8 mouse cellular contexts compared by ENCODE assay signal in genomic region chr5:115484996-115485395, GRCm38 (mm10). TPM values are rescaled to one million over a fixed set of nuclear protein-coding genes. Genes with fewer than 3 reads are reported as not detected.
DNase-seq lines count a peak whose midpoint lies in the region; ATAC-seq and TF ChIP-seq lines count a peak whose summit lies in the region.

No protein-coding gene starts in this region.

- peaks cover 38% of the 10 kb centered on the region for H3K27me3 ChIP-seq in forebrain, embryonic 10.5 days (ENCODE audit: poor library complexity, severe bottlenecking)
- no peaks in the 10 kb centered on the region for H3K27me3 ChIP-seq in intestine, postnatal 0 days (replicated peaks; ENCODE audit: control insufficient read depth, insufficient read depth, low read length)
- H3K27me3 ChIP-seq in neural tube, embryonic 13.5 days: peaks cover 12% of the 10 kb centered on the region

- ATAC-seq in intestine, postnatal 0 days: no peak
- ATAC-seq in neural tube, embryonic 13.5 days (ENCODE audit: low read depth): no peak
- no peak for ATAC-seq in megakaryocyte progenitor cell, adult 5-6 weeks (replicated peaks; ENCODE audit: poor library complexity)

- peak overlapping the region; percentile 56; the same call in 1 of the 2 replicates for H3K9ac ChIP-seq in intestine, postnatal 0 days (ENCODE audit: low read depth, low read length)
- peak overlapping the region; percentile 65 for H3K9ac ChIP-seq in neural tube, embryonic 13.5 days

- no peaks in the 10 kb centered on the region for H3K9me3 ChIP-seq in forebrain, embryonic 10.5 days
- no peaks in the 10 kb centered on the region for H3K9me3 ChIP-seq in intestine, postnatal 0 days (ENCODE audit: control insufficient read depth)
- no peaks in the 10 kb centered on the region for H3K9me3 ChIP-seq in neural tube, embryonic 13.5 days

- H3K4me2 ChIP-seq in intestine, postnatal 0 days (replicated peaks; ENCODE audit: low read depth): peak overlapping the region; percentile 57
- H3K4me2 ChIP-seq in neural tube, embryonic 13.5 days: peak overlapping the region; percentile 59

- no peaks in the 10 kb centered on the region for H3K36me3 ChIP-seq in forebrain, embryonic 10.5 days (replicated peaks)
- H3K36me3 ChIP-seq in intestine, postnatal 0 days (ENCODE audit: control insufficient read depth, insufficient read depth): peaks cover 3% of the 10 kb centered on the region; the same call in 1 of the 2 replicates
- no peaks in the 10 kb centered on the region for H3K36me3 ChIP-seq in neural tube, embryonic 13.5 days

- WGBS in forebrain, embryonic 10.5 days: 76% methylated on average over 5 of the region's 5 CpGs
- WGBS in intestine, postnatal 0 days: 72% methylated on average over 5 of the region's 5 CpGs
- 68% methylated on average over 5 of the region's 5 CpGs for WGBS in neural tube, embryonic 13.5 days

- peak overlapping the region; percentile 62 for H3K4me3 ChIP-seq in layer of hippocampus, adult 2 months
- peak overlapping the region; percentile 54 for H3K4me3 ChIP-seq in forebrain, embryonic 10.5 days
- H3K4me3 ChIP-seq in intestine, postnatal 0 days (ENCODE audit: low read depth, low read length): peak overlapping the region; percentile 43; the same call in 1 of the 2 replicates
- H3K4me3 ChIP-seq in neural tube, embryonic 13.5 days: peak overlapping the region; percentile 41

- peaks cover 50% of the 10 kb centered on the region for H3K4me1 ChIP-seq in forebrain, embryonic 10.5 days
- H3K4me1 ChIP-seq in intestine, postnatal 0 days (replicated peaks; ENCODE audit: control insufficient read depth, insufficient read depth, low read length): no peaks in the 10 kb centered on the region
- peaks cover 35% of the 10 kb centered on the region for H3K4me1 ChIP-seq in neural tube, embryonic 13.5 days (replicated peaks)

- peak overlapping the region; percentile 91 for H3K27ac ChIP-seq in layer of hippocampus, adult 2 months
- H3K27ac ChIP-seq in forebrain, embryonic 10.5 days: no peak overlapping the region
- H3K27ac ChIP-seq in intestine, postnatal 0 days (ENCODE audit: low read depth, low read length): no peak overlapping the region
- peak overlapping the region; percentile 75; the same call in 1 of the 2 replicates for H3K27ac ChIP-seq in neural tube, embryonic 13.5 days (replicated peaks)

- no peak for TF ChIP-seq CTCF in layer of hippocampus, adult 2 months (conservative IDR thresholded peaks at IDR 0.05)
- no peak for TF ChIP-seq CTCF in intestine, postnatal 0 days (IDR thresholded peaks at IDR 0.05; ENCODE audit: low read depth)

- DNase-seq in layer of hippocampus, adult 2 months (ENCODE audit: low spot score in 2 of 2): no peak
- no peak for DNase-seq in layer of hippocampus, adult 8-10 months (ENCODE audit: low spot score in 2 of 2)
- no peak for DNase-seq in forebrain, embryonic 10.5 days (ENCODE audit: extremely low spot score, low spot score)
- no peak for DNase-seq in thymus, postnatal 25 days
- no peak for DNase-seq in ovary, postnatal 14 days (ENCODE audit: low spot score)

RNA-seq across cellular contexts. Expression of gene Sirt4, which starts 0.5 kb away (rescaled TPM):
- total RNA-seq in layer of hippocampus, adult 2 months (2021): 10 to 100 TPM; 37.8 to 56.5 TPM
- total RNA-seq in layer of hippocampus, adult 8-10 months (2022): 10 to 100 TPM; 34.0 to 58.6 (median 41.9) TPM
- 13.1 and 13.9 TPM in 2 replicates for polyA plus RNA-seq in forebrain, embryonic 10.5 days (2016; fragmentation: Nextera tagmentation; extraction: Ambion mirVana)
- polyA plus RNA-seq in intestine, postnatal 0 days (2015; fragmentation: Nextera tagmentation; extraction: Ambion mirVana): 5.0 and 6.4 TPM in 2 replicates
- 26.8 and 33.0 TPM in 2 replicates for polyA plus RNA-seq in neural tube, embryonic 13.5 days (2015; fragmentation: Nextera tagmentation; extraction: Ambion mirVana)
- 9.8 and 12.3 TPM in 2 replicates for total RNA-seq in megakaryocyte progenitor cell, adult 5-6 weeks (2015)
- 2.8 and 4.6 TPM in 2 replicates for total RNA-seq in megakaryocyte progenitor cell, adult 5-6 weeks (2017)

RNA-seq across cellular contexts. Expression of gene Pla2g1b, which starts 18.9 kb away (rescaled TPM):
- not detected for total RNA-seq in layer of hippocampus, adult 2 months (2021)
- not detected for total RNA-seq in layer of hippocampus, adult 8-10 months (2022)
- polyA plus RNA-seq in forebrain, embryonic 10.5 days (2016; fragmentation: Nextera tagmentation; extraction: Ambion mirVana): not detected in 2 replicates
- 0.78 and 0.98 TPM in 2 replicates for polyA plus RNA-seq in intestine, postnatal 0 days (2015; fragmentation: Nextera tagmentation; extraction: Ambion mirVana)
- 0.95 TPM in 1 of 2 replicates, not detected in the other for polyA plus RNA-seq in neural tube, embryonic 13.5 days (2015; fragmentation: Nextera tagmentation; extraction: Ambion mirVana)
- total RNA-seq in megakaryocyte progenitor cell, adult 5-6 weeks (2015): not detected in 2 replicates
- not detected in 2 replicates for total RNA-seq in megakaryocyte progenitor cell, adult 5-6 weeks (2017)

RNA-seq across cellular contexts. Expression of gene Pxn, which starts 21.5 kb away (rescaled TPM):
- 10 to 100 TPM; 40.8 to 47.3 TPM for total RNA-seq in layer of hippocampus, adult 2 months (2021)
- total RNA-seq in layer of hippocampus, adult 8-10 months (2022): 10 to 100 TPM; 38.1 to 45.8 (median 40.2) TPM
- 34.3 and 35.8 TPM in 2 replicates for polyA plus RNA-seq in forebrain, embryonic 10.5 days (2016; fragmentation: Nextera tagmentation; extraction: Ambion mirVana)
- polyA plus RNA-seq in intestine, postnatal 0 days (2015; fragmentation: Nextera tagmentation; extraction: Ambion mirVana): 65.1 and 71.1 TPM in 2 replicates
- 26.5 and 26.6 TPM in 2 replicates for polyA plus RNA-seq in neural tube, embryonic 13.5 days (2015; fragmentation: Nextera tagmentation; extraction: Ambion mirVana)
- total RNA-seq in megakaryocyte progenitor cell, adult 5-6 weeks (2015): 40.4 and 52.8 TPM in 2 replicates
- 69.6 and 73.0 TPM in 2 replicates for total RNA-seq in megakaryocyte progenitor cell, adult 5-6 weeks (2017)

RNA-seq across cellular contexts. Expression of gene Msi1, which starts 55.6 kb away (rescaled TPM):
- total RNA-seq in layer of hippocampus, adult 2 months (2021): 10 to 100 TPM; 48.6 to 52.4 TPM
- total RNA-seq in layer of hippocampus, adult 8-10 months (2022): 10 to 100 TPM; 57.2 to 62.6 (median 60.8) TPM
- polyA plus RNA-seq in forebrain, embryonic 10.5 days (2016; fragmentation: Nextera tagmentation; extraction: Ambion mirVana): 142 and 158 TPM in 2 replicates
- 4.1 and 4.3 TPM in 2 replicates for polyA plus RNA-seq in intestine, postnatal 0 days (2015; fragmentation: Nextera tagmentation; extraction: Ambion mirVana)
- 66.5 and 66.7 TPM in 2 replicates for polyA plus RNA-seq in neural tube, embryonic 13.5 days (2015; fragmentation: Nextera tagmentation; extraction: Ambion mirVana)
- not detected in 2 replicates for total RNA-seq in megakaryocyte progenitor cell, adult 5-6 weeks (2015)
- total RNA-seq in megakaryocyte progenitor cell, adult 5-6 weeks (2017): not detected in 2 replicates

Comparison
In these comparisons a context has a peak if more than half of its experiments do, and no peak if none do; other contexts are left out.
1. H3K27ac ChIP-seq: peak in layer of hippocampus, adult 2 months (single experiment) and neural tube, embryonic 13.5 days (single experiment); none in forebrain, embryonic 10.5 days (single experiment) and intestine, postnatal 0 days (single experiment).
2. Peak in every context shown above with its lines, with median percentiles within 50 percentile points of each other: H3K4me3 ChIP-seq.